Mouse (Mus musculus) layer of hippocampus, postnatal 25 days (tissue): Measurements from ENCODE around the gene Insc. TPM values are rescaled to one million over a fixed set of nuclear protein-coding genes. Genes with fewer than 3 reads are reported as not detected.
"Not testable (repeated sequence)": the region's sequence is repeated elsewhere in the genome, so short reads cannot be mapped to it uniquely, and the experiment has no call there.

Experiments used
- DNase-seq, 2 experiments: peaks; one replicate each; pipeline ENCODE4 v3.0.0; 2022; ENCODE audit warnings: mixed read lengths in 2 of 2, low spot score in 1 of 2; ENCODE audit errors: extremely low spot score in 1 of 2
- total RNA-seq, 2 experiments: library from RNA; stranded (reverse); gene quantifications; 2 replicates each; pipeline ENCODE4 v1.2.3; 2021

The Insc gene
- 1 to 10 TPM; 4.9 to 5.4 TPM for total RNA-seq

DNA sequence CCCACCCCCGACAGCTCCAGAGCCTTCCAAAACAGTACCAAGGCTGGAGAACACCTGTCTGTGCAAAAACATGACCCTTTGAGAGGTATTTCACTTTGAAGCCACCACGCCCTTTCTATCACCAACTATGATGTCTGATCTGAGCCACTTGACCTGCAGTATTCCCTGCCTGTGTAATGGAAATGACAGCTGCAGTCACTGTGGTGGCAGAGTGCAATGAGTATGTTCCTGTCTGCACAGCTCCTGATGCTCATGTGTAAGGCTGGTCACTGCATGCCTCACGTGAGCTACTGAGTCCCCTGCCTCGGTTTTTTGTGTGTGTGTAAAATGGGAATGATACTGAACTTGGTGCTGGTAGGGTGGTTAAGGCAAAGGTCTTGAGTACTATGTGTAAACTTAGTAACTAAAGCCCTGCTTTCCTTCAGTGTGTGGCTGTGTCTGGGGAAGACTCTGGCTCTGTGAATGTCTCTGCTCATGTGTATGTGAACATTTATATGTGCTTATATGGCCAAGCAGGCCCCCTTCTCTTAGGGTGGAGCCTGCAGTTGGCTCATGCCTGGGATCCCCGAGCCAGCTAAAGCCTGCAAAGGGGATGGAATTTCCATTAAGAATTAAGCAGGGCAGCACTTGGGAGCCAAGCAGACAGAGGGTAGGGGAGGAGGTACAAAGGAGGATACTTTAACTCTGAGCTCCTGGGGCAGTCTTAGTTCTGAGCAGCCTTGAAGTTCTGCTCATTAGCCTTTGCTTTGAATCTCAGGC lies at the start of gene Insc:
Insc (plus strand) TSS at position 673 of the 759 bp plus-strand sequence.
- no peak for DNase-seq

GRCm38 (mm10) chr7:114700871-114701270 lies 42.6 kb upstream of the Insc start:
- no peak for DNase-seq

DNA sequence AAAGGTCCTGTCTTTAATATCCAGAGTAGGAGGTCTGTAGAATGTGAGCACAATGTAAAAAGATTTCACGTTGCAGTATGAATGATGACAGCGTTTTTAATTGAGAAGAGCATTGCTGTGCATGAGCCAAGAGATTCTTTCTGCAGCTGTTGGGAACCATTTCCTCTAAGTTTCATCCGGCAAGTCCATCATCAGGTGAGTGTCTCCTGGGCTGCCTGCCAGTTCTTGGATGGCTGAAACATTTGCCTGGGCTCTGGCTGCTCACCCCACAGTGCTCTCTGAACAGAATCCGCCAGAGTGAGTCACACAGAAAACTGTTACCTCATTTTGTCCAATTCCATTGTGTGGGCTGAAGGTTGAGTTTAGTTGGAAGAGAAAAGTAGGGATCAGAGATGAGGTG lies 36.8 kb upstream of the Insc start:
- DNase-seq = no peak

- DNase-seq = no peak
Observed at GRCm38 (mm10) chr7:114707398-114707797, 36.1 kb upstream of the Insc start.

- DNase-seq = no peak
Observed at GRCm38 (mm10) chr7:114710419-114710818, 33.1 kb upstream of the Insc start.

DNA sequence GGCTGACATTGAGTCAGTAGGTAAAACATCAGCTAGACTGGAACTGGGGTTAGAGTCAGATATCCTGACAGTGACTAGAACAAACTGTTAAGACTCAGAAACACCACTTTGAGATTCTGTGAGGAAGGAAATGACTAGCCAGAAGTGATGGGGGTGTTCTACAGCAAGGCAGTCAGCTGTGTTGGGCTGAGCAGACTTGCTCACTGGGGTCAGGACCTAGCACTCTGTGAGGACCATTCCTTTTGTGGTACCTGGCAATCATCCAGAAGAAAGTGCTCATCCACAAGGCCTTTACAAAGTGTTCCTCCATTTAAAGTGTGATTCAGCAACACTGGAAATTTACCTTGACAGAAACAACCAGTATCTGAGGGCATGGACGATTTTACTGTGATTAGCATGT lies 31.0 kb upstream of the Insc start:
- no peak for DNase-seq

- no peak for DNase-seq
Observed at GRCm38 (mm10) chr7:114718300-114718699, 25.2 kb upstream of the Insc start, which contains the start of gene Calcb. Gene Calcb, plus strand, starts transcription at chr7:114718643.

GRCm38 (mm10) chr7:114719381-114720131 lies 23.9 kb upstream of the Insc start:
- DNase-seq = peak in 1 of 2 experiments; percentile 28

DNA sequence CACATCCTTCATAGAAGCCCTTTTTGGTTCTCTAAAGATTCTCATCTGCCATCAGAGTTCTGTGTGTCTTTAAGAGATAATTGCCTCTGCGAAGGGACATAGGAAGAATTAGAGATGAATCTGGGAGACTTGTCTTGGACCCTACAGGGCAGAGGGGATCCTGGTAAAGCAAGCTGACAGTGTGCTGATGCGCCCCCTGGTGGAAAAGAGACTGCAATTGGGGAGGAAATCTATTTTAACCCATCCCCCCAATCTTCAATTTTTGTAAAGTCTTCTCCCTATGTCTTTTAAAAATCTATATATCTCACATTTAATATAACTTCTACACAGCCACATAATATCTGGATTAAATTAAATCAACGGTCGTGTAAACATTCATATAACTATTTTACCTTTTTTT lies 13.8 kb upstream of the Insc start:
- not testable (repeated sequence) for DNase-seq

- no peak for DNase-seq
Observed at GRCm38 (mm10) chr7:114731175-114731574, 12.3 kb upstream of the Insc start.

DNA sequence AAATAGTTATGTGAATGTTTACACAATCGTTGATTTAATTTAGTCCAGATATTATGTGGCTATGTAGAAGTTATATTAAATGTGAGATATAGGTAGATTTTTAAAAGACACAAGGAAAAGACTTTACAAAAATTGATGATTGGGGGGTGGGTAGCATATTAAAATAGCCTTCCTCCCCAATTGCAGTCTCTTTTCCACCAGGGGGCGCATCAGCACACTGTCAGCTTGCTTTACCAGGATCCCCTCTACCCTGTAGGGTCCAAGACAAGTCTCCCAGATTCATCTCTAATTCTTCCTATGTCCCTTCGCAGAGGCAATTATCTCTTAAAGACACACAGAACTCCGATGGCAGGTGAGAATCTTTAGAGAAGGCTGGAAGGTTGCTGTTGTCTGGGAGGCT lies 11.8 kb upstream of the Insc start:
- DNase-seq = not testable (repeated sequence)

- DNase-seq = no peak
Observed at GRCm38 (mm10) chr7:114736256-114736655, 7.2 kb upstream of the Insc start.

DNA sequence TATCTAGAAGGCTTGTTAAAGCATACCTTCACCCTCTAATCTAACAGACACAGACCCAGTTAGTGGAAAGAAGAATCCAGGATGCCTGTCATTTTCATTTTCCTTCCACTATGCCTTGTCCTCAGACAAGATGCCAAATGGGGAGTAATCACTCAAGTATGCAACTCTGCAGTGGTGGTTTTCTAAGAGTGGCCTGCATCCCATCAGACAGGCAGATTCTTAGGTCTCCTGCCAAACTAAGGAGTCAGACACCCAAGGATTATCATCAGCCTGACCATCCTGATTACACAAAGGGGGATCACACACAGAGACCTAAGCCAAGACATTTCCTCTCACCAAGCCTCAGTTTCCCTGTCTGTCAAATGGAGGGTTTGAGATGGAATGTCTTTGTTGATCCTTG lies 5.3 kb upstream of the Insc start:
- DNase-seq = no peak

DNA sequence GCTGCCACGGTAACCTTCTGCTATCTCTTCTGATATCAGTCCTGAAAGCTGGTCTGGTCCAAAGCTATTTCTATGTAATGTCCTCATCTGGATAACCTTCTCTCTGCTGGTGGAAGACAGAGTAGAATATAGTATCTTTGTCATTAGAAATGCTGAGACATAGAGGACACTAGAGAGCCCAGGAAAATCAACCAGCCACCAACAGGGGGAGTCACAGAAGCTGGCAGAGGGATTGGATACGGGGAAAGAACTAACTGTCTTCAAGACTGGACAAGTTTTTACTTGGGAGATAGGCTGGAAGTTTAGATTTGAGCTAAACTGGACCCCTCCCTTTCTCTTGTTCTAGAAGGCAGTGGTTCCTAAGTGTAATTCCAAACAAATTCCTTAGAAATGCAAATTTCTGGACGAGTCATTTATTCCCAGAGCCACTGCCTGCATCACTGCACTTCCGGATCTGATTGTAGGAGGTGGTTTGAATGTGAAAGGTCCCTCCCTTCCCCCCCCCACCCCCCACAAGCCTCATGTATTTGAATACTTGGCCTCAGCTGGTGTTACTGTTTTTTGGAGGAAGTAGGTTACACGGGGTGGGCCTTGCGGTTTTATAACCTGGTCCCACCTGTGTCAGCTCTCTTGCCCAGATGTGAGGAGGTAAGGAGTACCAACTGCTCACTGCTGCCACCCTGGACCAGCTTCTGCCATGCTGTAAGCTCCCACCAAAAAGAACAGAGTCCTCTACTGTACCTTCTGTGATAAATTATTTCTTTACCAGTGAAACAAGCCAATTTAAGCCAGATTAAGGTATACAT lies 2.9 kb upstream of the Insc start:
- peak in 1 of 2 experiments; percentile 24 for DNase-seq

- no peak for DNase-seq
Observed at GRCm38 (mm10) chr7:114744639-114745245, 1.2 kb downstream of the Insc start.

GRCm38 (mm10) chr7:114745481-114746271 lies 2.2 kb downstream of the Insc start:
- no peak for DNase-seq

DNA sequence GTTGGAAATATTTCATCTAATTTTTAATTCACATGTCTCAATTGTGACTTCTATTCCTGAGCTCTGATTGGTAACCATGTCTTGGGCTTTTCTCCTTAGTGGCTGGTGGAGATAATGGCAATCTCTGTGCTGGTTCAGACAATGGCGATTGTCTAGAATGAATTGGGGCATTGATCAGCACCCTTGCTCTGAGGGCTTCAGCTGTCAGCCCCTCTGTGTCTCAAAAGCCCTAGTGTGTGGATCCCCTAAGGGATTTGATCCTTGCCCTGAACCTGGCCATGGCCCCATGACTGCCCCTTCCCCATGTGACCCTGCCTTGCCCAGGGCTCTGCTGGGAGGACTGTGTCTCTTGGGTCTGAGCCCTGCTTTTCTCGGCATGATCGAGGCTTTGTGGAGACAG lies 4.1 kb downstream of the Insc start:
- no peak for DNase-seq

GRCm38 (mm10) chr7:114748239-114748638 lies 4.7 kb downstream of the Insc start:
- no peak for DNase-seq

- DNase-seq = no peak
Observed at GRCm38 (mm10) chr7:114753471-114753870, 10.0 kb downstream of the Insc start.

DNA sequence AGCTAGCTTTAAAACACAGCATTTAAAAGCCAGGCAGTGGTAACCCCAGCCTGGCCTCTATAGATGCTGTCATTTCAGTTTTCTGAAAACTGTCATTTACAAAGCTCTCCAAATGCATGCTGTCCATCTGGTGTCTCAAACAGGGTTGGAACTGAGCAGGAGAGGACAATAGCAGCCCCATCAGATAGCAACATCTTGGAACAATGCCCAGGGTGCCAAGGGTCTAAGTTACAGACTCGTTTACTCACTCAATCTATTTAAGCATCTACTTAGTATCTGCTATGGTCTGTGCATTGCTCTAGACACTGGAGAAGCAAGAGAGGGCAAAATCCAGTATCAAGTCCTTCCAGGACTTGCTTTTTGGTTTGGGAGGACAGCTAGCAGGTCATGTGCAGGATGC lies 10.7 kb downstream of the Insc start:
- DNase-seq = no peak
